Mouse (Mus musculus) left cerebral cortex, adult 11 months (tissue): ENCODE results near the gene Slc22a21.
"Not testable (repeated sequence)": the region's sequence is repeated elsewhere in the genome, so short reads cannot be mapped to it uniquely, and the experiment has no call there.

Experiments used
- DNase-seq: peaks from one replicate; pipeline ENCODE4 v3.0.0; 2022; ENCODE audit warnings: low spot score

The Slc22a21 gene

GRCm38 (mm10) chr11:53979788-53980621 is at the start of gene Slc22a21:
Gene Slc22a21 (minus strand): TSS chr11:53980332.
- DNase-seq = peak; percentile 14

- no peak for DNase-seq
These were observed 48.9 kb upstream of the Slc22a21 start for GRCm38 (mm10) chr11:54028997-54029396.

GRCm38 (mm10) chr11:54028044-54028951 is 48.2 kb upstream of the Slc22a21 start, which contains the start of gene Slc22a4:
Gene Slc22a4 (minus strand): TSS chr11:54028090.
- peak; percentile 38 for DNase-seq

- no peak for DNase-seq
These were observed 47.3 kb upstream of the Slc22a21 start for GRCm38 (mm10) chr11:54027131-54028043.

- DNase-seq = no peak
These were observed 46.4 kb upstream of the Slc22a21 start for GRCm38 (mm10) chr11:54026491-54027041.

GRCm38 (mm10) chr11:54021396-54022093 is 41.4 kb upstream of the Slc22a21 start:
- no peak for DNase-seq

- no peak for DNase-seq
These were observed 39.0 kb upstream of the Slc22a21 start for GRCm38 (mm10) chr11:54018893-54019732.

GRCm38 (mm10) chr11:54017596-54017995 is 37.5 kb upstream of the Slc22a21 start:
- DNase-seq = no peak

- DNase-seq = no peak
These were observed 35.9 kb upstream of the Slc22a21 start for GRCm38 (mm10) chr11:54016051-54016450.

- DNase-seq = no peak
These were observed 32.8 kb upstream of the Slc22a21 start for GRCm38 (mm10) chr11:54012961-54013360.

GRCm38 (mm10) chr11:54011255-54011654 is 31.1 kb upstream of the Slc22a21 start:
- no peak for DNase-seq

GRCm38 (mm10) chr11:54008416-54008920 is 28.3 kb upstream of the Slc22a21 start:
- DNase-seq = no peak

GRCm38 (mm10) chr11:54007717-54008116 is 27.6 kb upstream of the Slc22a21 start:
- no peak for DNase-seq

GRCm38 (mm10) chr11:54006901-54007300 is 26.8 kb upstream of the Slc22a21 start:
- no peak for DNase-seq

GRCm38 (mm10) chr11:54006362-54006761 is 26.2 kb upstream of the Slc22a21 start:
- not testable (repeated sequence) for DNase-seq

GRCm38 (mm10) chr11:54004734-54005133 is 24.6 kb upstream of the Slc22a21 start:
- DNase-seq = no peak

- DNase-seq = no peak
These were observed 24.1 kb upstream of the Slc22a21 start for GRCm38 (mm10) chr11:54004221-54004620.

GRCm38 (mm10) chr11:54002761-54003717 is 22.9 kb upstream of the Slc22a21 start:
- DNase-seq = not testable (repeated sequence)
